Comparison of ENCODE assay signal across 29 mouse cellular contexts in the genomic region with DNA sequence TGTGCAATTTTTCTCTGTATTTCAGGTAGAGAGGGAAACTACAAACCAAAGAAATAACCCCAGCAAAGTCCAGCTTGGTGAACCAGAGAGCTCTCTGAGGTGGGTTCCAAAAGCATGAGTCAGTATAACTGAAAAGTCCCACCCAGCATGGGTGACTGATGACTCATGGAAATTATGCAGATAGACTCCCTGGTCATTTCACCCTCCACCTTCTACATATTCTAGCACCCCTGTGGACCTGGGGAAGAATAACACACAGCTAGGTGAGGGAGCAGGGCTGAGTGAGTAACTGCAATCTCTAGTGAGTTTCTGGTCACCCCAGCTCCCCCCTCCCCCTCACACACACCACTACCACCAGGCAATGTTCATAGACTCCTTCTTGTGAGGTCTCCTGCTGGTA. TPM values are rescaled to one million over a fixed set of nuclear protein-coding genes. Genes with fewer than 3 reads are reported as not detected.
"Had no signal": no experiment of that assay in that cellular context is flagged by ENCODE, and none has a peak within 500 bp of the region (broad histone marks: within the 10 kb centered on the region; RNA-seq: fewer than 3 reads in every experiment).

No protein-coding gene starts in this region.

- H3K9me3 ChIP-seq: heart, embryonic 12.5 days; hindbrain, embryonic 10.5 days; hindbrain, embryonic 12.5 days; intestine, embryonic 15.5 days; limb, embryonic 13.5 days; limb, embryonic 15.5 days; liver, embryonic 12.5 days had no signal

- H3K27me3 ChIP-seq: hindbrain, embryonic 12.5 days; intestine, embryonic 15.5 days; liver, embryonic 12.5 days had no signal

- H3K27ac ChIP-seq: heart, adult 2 months; hindbrain, embryonic 10.5 days; hindbrain, embryonic 12.5 days; hindbrain, embryonic 14.5 days; intestine, embryonic 15.5 days; limb, embryonic 13.5 days; limb, embryonic 15.5 days; liver, embryonic 12.5 days; liver, embryonic 14.5 days had no signal

- H3K4me1 ChIP-seq: heart, embryonic 12.5 days; hindbrain, embryonic 10.5 days; hindbrain, embryonic 12.5 days; intestine, embryonic 15.5 days; limb, embryonic 13.5 days; limb, embryonic 15.5 days; liver, embryonic 12.5 days had no signal

- DNase-seq: gastrocnemius, postnatal 14 days; heart, adult 2 months; heart, postnatal 10 days; heart, postnatal 36 days; kidney, adult 18-20 months; kidney, adult 8-10 months; kidney, postnatal 14 days; kidney, postnatal 36 days; layer of hippocampus, adult 9-11 months; layer of hippocampus, postnatal 36 days; left cerebral cortex, postnatal 4 days; lung, adult 18-20 months had no signal

- H3K4me3 ChIP-seq: heart, adult 2 months; heart, embryonic 12.5 days; hindbrain, embryonic 10.5 days; hindbrain, embryonic 12.5 days; intestine, embryonic 15.5 days; limb, embryonic 13.5 days; limb, embryonic 15.5 days; liver, embryonic 12.5 days had no signal

- H3K4me2 ChIP-seq: heart, embryonic 12.5 days; hindbrain, embryonic 12.5 days; hindbrain, embryonic 14.5 days; intestine, embryonic 15.5 days; limb, embryonic 13.5 days; limb, embryonic 15.5 days; liver, embryonic 12.5 days had no signal

- ATAC-seq: hindbrain, embryonic 16.5 days; inflammation-experienced regulatory T-cells, adult 6 months; intestine, embryonic 15.5 days; intestine, postnatal 0 days; liver, embryonic 12.5 days had no signal

- H3K9ac ChIP-seq: heart, embryonic 12.5 days; hindbrain, embryonic 12.5 days; hindbrain, embryonic 14.5 days; intestine, embryonic 15.5 days; limb, embryonic 13.5 days; limb, embryonic 15.5 days; liver, embryonic 12.5 days; liver, embryonic 14.5 days had no signal

- H3K36me3 ChIP-seq: heart, embryonic 12.5 days; hindbrain, embryonic 10.5 days; hindbrain, embryonic 12.5 days; intestine, embryonic 15.5 days; limb, embryonic 13.5 days; limb, embryonic 15.5 days; liver, embryonic 12.5 days had no signal

RNA-seq across cellular contexts. Expression of a gene that starts 28.2 kb away (rescaled TPM):
- total RNA-seq: gastrocnemius, adult 18-20 months; granulocyte monocyte progenitor cell, adult 5-6 weeks had no signal
- polyA plus RNA-seq: heart, embryonic 14.5 days; inflammation-experienced regulatory T-cells, adult 6 months; intestine, postnatal 0 days; large intestine, adult 2 months; liver, embryonic 12.5 days; liver, embryonic 14.5 days; liver, embryonic 16.5 days had no signal
